Mouse (Mus musculus): ENCODE measurements around the gene Catsper4. TPM values are rescaled to one million over a fixed set of nuclear protein-coding genes. Genes with fewer than 3 reads are reported as not detected.

Gene Catsper4
- total and polyA plus RNA-seq, 3 experiments: not detected

DNA sequence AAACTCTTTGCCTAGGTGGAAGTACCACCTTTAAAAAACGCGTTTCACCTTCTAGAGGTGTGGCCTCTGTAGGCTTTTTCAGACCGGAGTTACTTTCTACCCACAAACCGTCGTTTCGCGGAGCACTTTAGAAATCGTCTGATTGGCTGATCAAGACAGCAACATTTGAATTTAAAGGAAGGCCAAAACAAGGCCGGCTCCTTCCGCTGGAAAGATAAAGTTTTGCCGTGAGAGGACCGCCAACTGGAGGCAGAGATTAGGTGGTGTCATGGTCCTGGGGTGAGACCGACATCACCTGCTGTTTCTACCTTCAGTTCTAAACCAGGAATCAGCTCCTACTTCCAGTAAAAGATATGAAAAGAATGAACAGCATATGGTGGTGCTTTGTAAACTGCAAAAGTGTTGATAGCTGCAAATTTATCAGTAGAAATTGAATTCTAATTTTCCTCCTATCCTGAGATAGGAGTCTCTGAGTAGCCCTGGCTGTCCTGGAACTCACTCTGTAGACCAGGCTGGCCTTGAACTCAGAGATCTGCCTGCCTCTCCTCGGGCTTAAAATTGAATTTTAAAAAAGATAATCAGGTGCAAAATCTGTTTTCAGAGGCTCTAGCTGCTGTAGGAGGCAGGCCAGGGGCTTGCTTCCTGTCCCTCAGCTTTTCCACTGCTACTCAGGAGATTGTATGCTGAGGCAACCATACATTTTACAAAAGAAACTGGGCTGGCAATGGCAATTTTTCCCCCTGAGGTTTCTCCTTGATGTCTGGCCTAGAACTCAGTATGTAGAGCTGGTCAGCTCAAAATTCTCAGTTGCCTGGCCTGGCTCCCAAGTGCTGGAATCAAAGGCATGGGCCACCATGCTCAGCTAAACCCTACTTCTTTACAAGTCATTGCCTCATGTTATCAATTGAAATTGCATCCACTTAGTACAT, 46.5 kb upstream of the Catsper4 start (continued):
- no peak for TF ChIP-seq GABPA (IDR thresholded peaks at IDR 0.05; ENCODE audit: insufficient replicate concordance, low read depth, low read length)
- TF ChIP-seq IRF4 (IDR thresholded peaks at IDR 0.05; ENCODE audit: low read depth, low read length): no peak
- TF ChIP-seq ELF1 (IDR thresholded peaks at IDR 0.05; ENCODE audit: low read depth, low read length): peak; percentile 58
- no peak for TF ChIP-seq PAX5 (IDR thresholded peaks at IDR 0.05; ENCODE audit: low read length)
- no peak for TF ChIP-seq JUN (IDR thresholded peaks at IDR 0.05; ENCODE audit: insufficient read depth, low read depth, low read length)
- no peak; the same call in 1 of the 2 replicates for TF ChIP-seq TCF12 (IDR thresholded peaks at IDR 0.05; ENCODE audit: low read depth, low read length)
- TF ChIP-seq BHLHE40 (IDR thresholded peaks at IDR 0.05; ENCODE audit: low read depth, low read length): no peak

DNA sequence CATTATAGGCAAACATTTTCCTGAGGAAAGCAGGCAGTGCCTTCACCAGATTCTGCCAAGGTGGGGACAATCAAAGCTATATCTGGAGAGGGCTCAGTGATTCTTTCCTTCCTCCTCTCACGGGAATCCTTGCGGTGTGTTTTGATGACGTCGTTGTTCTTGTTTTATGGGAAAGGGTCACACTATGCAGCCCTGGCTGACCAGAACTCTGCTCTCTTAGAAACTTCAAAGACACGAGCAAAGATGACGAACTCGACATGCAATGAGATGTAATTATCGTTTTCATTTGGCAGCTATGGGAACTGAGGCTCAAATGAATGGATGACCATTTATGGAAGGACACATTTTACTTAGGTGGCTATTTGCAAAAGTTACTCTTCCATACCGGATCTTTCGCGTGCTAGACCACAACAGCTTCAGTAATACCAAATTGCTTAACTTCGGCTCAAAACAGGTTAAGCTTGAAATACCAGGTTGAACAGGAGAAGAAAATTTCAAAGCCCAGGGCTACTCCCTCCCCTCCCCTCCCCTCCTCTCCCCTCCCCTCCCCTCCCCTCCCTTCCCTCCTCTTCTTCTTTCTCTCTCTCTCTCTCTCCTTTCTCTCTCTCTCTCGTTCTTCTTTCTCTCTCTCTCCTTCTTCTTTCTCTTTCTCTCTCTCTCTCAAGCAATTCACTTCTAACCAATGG, 45.7 kb upstream of the Catsper4 start:
- in situ Hi-C loops (cut with MboI; ENCODE audit: low pct_ligation_motif_present, low pct_unique_long_range_greater_than_20kb, low sequenced_read_pairs): loop anchor here (25.0 kb wide), 1 partner anchor 214 kb away; the partner anchor contains the start of gene Paqr7
- peak overlapping the region; percentile 33 to 44 (median 38) for H3K4me3 ChIP-seq (replicated peaks in 1 of 3; ENCODE audit: low read depth in 2 of 3, low read length in 2 of 3, poor library complexity in 1 of 3)
- peak; percentile 15 for DNase-seq (ENCODE audit: extremely low read depth)

DNA sequence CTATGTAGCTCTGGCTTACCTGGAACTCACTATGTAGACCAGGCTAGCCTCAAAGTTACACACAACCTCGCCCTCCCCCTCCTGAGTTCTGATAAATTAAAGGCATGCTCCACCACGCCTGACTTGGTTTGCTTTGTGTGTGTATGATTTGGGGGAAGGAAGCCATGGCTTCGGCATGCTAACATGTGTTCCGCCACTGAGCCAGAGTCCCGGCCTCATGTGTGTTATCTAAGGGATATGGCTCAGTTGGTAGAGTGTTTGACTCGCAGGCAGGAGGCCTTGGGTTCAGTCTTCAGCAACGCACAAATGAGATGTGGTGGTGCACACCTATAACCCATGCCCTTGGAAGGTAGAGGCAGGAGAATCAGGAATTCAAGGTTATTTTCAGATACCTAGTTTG, 44.8 kb upstream of the Catsper4 start:
- dilution Hi-C loops (cut with MboI; ENCODE audit: extremely low pct_ligation_motif_present, extremely low pct_unique_long_range_greater_than_20kb, low sequenced_read_pairs): no loop called here
- Histone ChIP-seq H3K27me3 (replicated peaks) (no peaks in the 10 kb centered on the region), H3K4me1 (ENCODE audit: control insufficient read depth in 1 of 2, insufficient read depth in 2 of 2) (peaks cover 3 to 11% of the 10 kb centered on the region in 2 experiments; a peak in 3 of 4 replicates), H3K4me2 (ENCODE audit: insufficient read depth, low read depth, poor library complexity, severe bottlenecking) (no peak overlapping the region), H3K9ac (ENCODE audit: insufficient read depth, low read depth) (no peak overlapping the region), H3K27ac (ENCODE audit: insufficient read depth, low read depth) (no peak overlapping the region), H3K36me3 (replicated peaks in 1 of 2; ENCODE audit: control insufficient read depth in 1 of 2, insufficient read depth in 1 of 2, low read length in 1 of 2) (peaks cover 5 to 11% of the 10 kb centered on the region in 2 experiments), H3K9me3 (replicated peaks; ENCODE audit: low read length) (no peaks in the 10 kb centered on the region), H3K4me3 (replicated peaks in 1 of 3; ENCODE audit: low read depth in 2 of 3, low read length in 2 of 3, poor library complexity in 1 of 3) (no peak overlapping the region), H3K79me2 (replicated peaks; ENCODE audit: control insufficient read depth, extremely low read depth, insufficient read depth, poor library complexity, severe bottlenecking) (no peaks in the 10 kb centered on the region)
- no peak for DNase-seq (ENCODE audit: extremely low read depth)
- in situ Hi-C loops (cut with MboI; ENCODE audit: low pct_ligation_motif_present, low pct_unique_long_range_greater_than_20kb, low sequenced_read_pairs): loop anchor here (25.0 kb wide), 1 partner anchor 215 kb away; the partner anchor contains the start of gene Paqr7
- TF ChIP-seq POLR2AphosphoS2 (IDR thresholded peaks at IDR 0.05; ENCODE audit: low read depth, low read length): no peak
- TF ChIP-seq USF1 (IDR thresholded peaks at IDR 0.05; ENCODE audit: low read depth, low read length): no peak

More for the DNA sequence above, 45.7 kb upstream of the Catsper4 start:
- dilution Hi-C loops (cut with MboI; ENCODE audit: extremely low pct_ligation_motif_present, extremely low pct_unique_long_range_greater_than_20kb, low sequenced_read_pairs): no loop called here
- H3K4me1 ChIP-seq (ENCODE audit: control insufficient read depth in 1 of 2, insufficient read depth in 2 of 2): peaks cover 3 to 11% of the 10 kb centered on the region in 2 experiments; a peak in 3 of 4 replicates
- no peak overlapping the region for H3K27ac ChIP-seq (ENCODE audit: insufficient read depth, low read depth)
- no peaks in the 10 kb centered on the region for H3K9me3 ChIP-seq (replicated peaks; ENCODE audit: low read length)
- H3K9ac ChIP-seq (ENCODE audit: insufficient read depth, low read depth): peak overlapping the region; percentile 52
- no peaks in the 10 kb centered on the region for H3K27me3 ChIP-seq (replicated peaks)
- H3K36me3 ChIP-seq (replicated peaks in 1 of 2; ENCODE audit: control insufficient read depth in 1 of 2, insufficient read depth in 1 of 2, low read length in 1 of 2): peaks cover 10 to 20% of the 10 kb centered on the region in 2 experiments
- TF ChIP-seq JUND (conservative IDR thresholded peaks at IDR 0.05; ENCODE audit: low read depth, low read length) (no peak), IRF4 (IDR thresholded peaks at IDR 0.05; ENCODE audit: low read depth, low read length) (0 out of 2 replicates have a peak, but pooled peaks have one; percentile 15)
- H3K4me2 ChIP-seq (ENCODE audit: insufficient read depth, low read depth, poor library complexity, severe bottlenecking): peak overlapping the region; percentile 67
- no peaks in the 10 kb centered on the region for H3K79me2 ChIP-seq (replicated peaks; ENCODE audit: control insufficient read depth, extremely low read depth, insufficient read depth, poor library complexity, severe bottlenecking)
